Comparison of ENCODE assay signal across 11 mouse cellular contexts in the genomic region with DNA sequence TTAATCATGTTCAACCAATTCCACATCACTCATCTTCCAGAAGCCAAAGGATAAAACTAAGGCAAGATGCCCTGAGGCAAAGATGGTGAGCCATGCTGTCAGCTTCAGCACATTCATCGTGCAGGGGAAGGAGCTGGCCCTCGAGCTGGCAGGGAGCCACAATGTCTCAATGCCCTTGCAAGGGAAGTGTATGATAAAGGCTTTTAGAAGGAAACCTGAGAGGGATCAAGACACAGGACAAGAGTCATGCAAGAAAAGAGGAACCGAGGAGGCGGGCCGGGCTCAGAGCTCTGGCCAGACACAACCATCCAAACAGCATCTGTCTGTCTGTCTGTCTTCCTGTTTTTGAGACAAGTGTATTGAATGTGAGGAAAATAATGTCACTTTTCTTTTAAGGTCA.
DNase-seq lines count a peak whose midpoint lies in the region; ATAC-seq lines count a peak whose summit lies in the region.
"Had no signal": no experiment of that assay in that cellular context is flagged by ENCODE, and none has a peak within 500 bp of the region (broad histone marks: within the 10 kb centered on the region; RNA-seq: fewer than 3 reads in every experiment).

No protein-coding gene starts in this region.

- H3K4me2 ChIP-seq in heart, embryonic 12.5 days = no peak overlapping the region
- H3K4me2 ChIP-seq: embryonic facial prominence, embryonic 15.5 days had no signal

- H3K4me1 ChIP-seq in heart, embryonic 12.5 days (replicated peaks) = no peaks in the 10 kb centered on the region
- H3K4me1 ChIP-seq: embryonic facial prominence, embryonic 15.5 days had no signal

- H3K9ac ChIP-seq in heart, embryonic 12.5 days = no peak overlapping the region
- H3K9ac ChIP-seq: embryonic facial prominence, embryonic 15.5 days had no signal

- ATAC-seq in heart, embryonic 12.5 days (ENCODE audit: insufficient number of reproducible peaks, low FRiP score) = no peak

- H3K36me3 ChIP-seq in heart, embryonic 12.5 days = no peaks in the 10 kb centered on the region
- H3K36me3 ChIP-seq: embryonic facial prominence, embryonic 15.5 days; G1E had no signal

- intact Hi-C loops in heart, postnatal 36 days (cut with DNase I) = no loop called here

- no peaks in the 10 kb centered on the region for H3K9me3 ChIP-seq in heart, embryonic 12.5 days (replicated peaks)
- H3K9me3 ChIP-seq: embryonic facial prominence, embryonic 15.5 days; G1E; megakaryocyte, embryonic 14.5 days had no signal

- peak; percentile 95 for DNase-seq in heart, adult 11 months
- DNase-seq in retina, postnatal 1 day = peak; percentile 21
- no peak for DNase-seq in retina, embryonic 14.5 days (ENCODE audit: low spot score)
- peak; percentile 10 to 32 for DNase-seq in heart, postnatal 36 days
- DNase-seq in spleen, adult 18-20 months = peak; percentile 47 to 49
- no peak for DNase-seq in urinary bladder, adult 18-20 months (ENCODE audit: low spot score in 2 of 2)
- no peak for DNase-seq in embryo, embryonic 11 days

- H3K27me3 ChIP-seq in heart, embryonic 12.5 days (replicated peaks) = 0 out of 2 replicates have a peak, but pooled peaks cover 5% of the 10 kb centered on the region
- H3K27me3 ChIP-seq: embryonic facial prominence, embryonic 15.5 days had no signal

- no peak overlapping the region for H3K4me3 ChIP-seq in heart, embryonic 12.5 days
- H3K4me3 ChIP-seq: embryonic facial prominence, embryonic 15.5 days; megakaryocyte, embryonic 14.5 days had no signal

- WGBS in heart, embryonic 12.5 days = 60% methylated on average over 5 of the region's 5 CpGs

- H3K27ac ChIP-seq in heart, embryonic 12.5 days (ENCODE audit: poor library complexity, severe bottlenecking) = no peak overlapping the region
- H3K27ac ChIP-seq: embryonic facial prominence, embryonic 15.5 days had no signal

Comparison
In these comparisons a context has a peak if more than half of its experiments do, and no peak if none do; other contexts are left out.
1. DNase-seq: peak in heart, adult 11 months (single experiment), retina, postnatal 1 day (single experiment), heart, postnatal 36 days (2 of 2) and spleen, adult 18-20 months (2 of 2); none in retina, embryonic 14.5 days (single experiment), urinary bladder, adult 18-20 months (0 of 2) and embryo, embryonic 11 days (single experiment).